Mouse (Mus musculus): ENCODE results near the gene Nf1. TPM values are rescaled to one million over a fixed set of nuclear protein-coding genes. Genes with fewer than 3 reads are reported as not detected.

Gene Nf1
- polyA plus RNA-seq, 3 experiments from 2014 or later = 2.0 to 2.7 (median 2.4) TPM

DNA sequence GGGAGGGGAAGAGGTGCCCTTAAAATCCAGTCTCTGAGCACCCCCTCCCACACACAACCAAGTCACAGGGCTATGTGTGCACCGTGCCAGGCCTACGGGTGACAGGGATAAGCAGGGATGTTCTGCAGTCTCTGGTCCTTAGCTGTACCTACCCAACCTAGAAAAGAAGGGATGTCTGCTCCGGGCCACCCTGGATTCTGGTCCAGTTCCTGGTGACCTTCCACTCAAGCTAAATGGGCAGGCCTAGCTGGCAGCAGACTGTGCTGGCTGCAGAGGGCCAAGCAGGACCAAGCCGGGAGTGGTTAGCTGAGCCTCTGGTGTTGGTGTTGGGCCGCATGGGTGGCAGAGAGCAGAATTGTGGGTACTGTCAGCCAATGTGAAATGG lies 252.1 kb downstream of the Nf1 start:
- no peak for ATAC-seq

DNA sequence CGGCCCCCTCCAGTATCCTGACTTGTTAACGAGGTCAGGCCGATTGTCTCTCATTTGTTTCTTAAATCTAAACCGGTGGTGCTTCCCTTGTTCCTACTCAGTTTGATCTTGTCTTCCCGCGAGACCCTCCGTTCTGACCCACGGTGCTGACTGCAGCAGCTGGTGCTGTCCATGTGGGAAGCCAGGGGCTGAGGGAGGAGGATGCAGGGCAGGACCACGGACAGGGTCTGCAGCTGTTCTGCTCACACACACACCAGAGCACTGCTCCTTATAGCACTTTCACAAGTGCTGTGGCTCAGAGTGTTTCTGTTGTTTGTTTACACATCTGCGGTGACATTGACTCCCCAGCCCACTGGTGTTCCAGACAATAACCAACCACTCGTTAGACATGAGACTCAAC lies 254.0 kb downstream of the Nf1 start:
- ATAC-seq = no peak

DNA sequence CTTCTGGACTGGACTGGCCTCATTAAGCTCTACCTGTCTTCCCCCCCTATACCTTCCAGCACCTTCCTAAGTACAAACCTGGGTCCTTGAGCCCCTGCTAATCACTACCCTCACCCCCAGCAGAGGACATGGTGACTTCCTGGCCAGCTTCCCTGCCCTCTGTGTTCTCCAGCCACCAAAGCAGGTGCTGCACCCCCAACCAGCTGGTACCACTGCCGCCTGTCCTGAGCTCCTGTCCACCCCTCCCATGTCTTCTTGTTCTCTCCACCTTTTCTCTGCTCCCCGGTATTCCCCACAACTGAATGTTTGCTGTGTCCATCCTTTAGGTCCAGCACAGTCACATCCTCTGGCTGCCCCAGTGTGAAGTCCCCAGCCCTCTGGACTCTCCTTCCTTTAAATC lies 271.0 kb downstream of the Nf1 start:
- ATAC-seq = no peak

DNA sequence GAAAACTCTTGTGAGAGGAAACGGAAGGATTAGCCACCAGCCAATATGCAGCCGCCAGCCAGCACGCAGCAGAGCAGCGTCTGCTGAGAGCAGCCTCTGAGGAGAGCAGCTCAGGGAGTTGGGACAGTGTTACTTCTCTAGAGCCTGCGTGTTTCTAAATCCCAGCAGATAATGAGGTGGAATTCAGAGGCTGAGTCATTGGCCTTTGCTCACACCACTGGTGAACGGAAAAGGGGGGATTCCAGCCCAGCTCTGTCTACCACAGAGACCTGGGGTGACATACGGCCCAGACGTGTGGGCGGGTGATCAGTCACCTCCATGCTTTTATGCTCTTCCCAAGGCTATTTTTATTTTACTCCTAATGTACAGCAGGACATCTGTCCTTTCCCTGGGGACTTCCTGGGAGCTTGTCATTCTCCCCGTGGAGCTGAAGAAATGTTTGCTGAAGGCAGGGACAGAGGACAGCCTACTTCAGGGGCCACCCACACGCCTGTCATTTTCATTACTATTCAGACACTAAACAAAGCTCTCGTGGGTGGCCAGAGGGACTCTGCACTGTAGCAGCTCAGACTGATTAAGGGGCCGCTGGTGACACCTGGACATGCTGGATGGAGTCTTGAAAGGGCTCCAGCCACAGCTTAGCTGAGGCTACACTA lies 271.6 kb downstream of the Nf1 start:
- ATAC-seq = peak; percentile 57

DNA sequence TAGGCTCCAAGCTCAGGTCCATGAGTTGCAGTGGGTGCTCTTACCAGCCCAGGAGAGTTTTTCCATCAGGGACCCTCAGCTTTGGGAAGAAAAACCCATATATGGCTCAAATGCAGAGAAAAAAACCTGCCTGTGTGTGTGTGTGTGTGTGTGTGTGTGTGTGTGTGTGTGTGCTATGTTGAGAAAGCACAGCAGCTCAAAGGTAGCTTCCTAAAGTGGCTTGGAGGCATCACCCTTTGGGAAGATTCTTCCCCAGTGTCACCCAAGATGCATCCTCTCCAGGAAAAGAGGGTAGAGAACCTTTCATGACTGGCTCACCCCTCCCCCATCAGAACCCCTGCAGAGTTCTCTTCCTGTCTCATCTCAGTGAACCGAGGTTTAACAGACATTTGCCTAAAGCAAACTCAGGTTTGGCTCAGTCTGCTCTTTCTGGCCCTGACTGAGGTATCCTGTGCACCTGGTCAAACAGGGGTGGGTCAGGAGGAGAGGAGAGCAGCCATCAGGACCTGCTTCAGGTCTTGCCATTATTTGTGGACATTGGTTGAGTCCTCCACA lies 272.6 kb downstream of the Nf1 start:
- no peak for ATAC-seq

DNA sequence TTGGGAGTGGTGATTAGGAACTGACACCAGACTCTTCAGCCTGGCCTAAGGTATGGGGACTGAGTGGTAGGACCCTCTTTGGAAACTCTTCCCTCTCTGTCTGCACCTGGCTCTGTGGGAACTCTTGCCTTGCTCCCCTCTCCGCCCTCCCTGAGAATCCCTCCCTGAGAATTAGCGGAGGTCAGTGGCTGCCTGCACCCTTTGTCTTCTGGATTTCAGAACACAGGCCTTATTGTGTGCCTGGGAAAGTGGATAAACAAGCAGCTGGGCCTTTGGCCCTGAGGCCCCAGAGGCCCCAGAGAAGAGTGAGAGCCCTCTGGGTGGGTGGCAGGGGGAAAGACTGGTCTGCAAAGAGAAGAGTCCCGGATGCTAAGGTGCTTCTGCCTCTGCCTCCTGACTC lies 273.6 kb downstream of the Nf1 start:
- ATAC-seq = no peak

DNA sequence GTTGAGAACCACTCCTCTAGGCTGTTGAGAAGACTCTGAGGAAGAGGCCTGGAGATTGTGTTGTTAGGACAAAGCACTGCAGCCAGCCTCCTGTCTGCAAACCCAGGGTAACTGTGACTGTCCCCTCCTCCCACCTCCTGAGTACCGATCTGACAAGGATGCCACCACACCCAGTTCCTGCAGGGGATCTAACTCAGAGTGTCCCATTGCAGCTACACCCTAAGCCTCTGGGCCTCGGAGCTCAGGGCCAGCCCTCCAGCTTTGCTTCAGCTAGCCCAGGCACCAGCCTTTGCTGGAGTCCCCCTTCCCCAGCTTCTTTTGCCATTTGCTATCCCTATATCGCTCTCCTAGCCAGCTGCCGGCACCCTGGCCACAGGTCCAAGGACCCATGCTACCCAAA lies 274.2 kb downstream of the Nf1 start:
- ATAC-seq = no peak

DNA sequence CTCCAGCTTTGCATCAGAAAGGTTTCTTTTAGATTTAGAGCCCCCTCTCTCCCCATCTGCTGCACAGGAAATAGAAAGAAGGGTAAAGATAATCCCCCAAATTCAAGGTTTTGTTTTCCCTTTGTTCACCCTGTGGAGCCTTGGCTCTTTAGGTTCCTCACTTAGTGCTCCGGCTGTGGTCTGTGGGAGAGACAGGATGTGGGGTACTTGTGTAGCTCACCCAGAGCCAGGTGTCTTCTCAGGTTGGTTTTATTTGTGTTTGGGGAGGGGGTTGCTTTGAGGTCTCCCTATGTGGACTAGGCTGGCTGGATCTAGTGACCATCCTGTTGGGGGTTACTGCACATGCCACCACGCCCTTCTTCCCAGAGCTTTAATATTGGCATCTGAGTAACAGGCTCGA lies 275.4 kb downstream of the Nf1 start:
- peak; percentile 81 for ATAC-seq

DNA sequence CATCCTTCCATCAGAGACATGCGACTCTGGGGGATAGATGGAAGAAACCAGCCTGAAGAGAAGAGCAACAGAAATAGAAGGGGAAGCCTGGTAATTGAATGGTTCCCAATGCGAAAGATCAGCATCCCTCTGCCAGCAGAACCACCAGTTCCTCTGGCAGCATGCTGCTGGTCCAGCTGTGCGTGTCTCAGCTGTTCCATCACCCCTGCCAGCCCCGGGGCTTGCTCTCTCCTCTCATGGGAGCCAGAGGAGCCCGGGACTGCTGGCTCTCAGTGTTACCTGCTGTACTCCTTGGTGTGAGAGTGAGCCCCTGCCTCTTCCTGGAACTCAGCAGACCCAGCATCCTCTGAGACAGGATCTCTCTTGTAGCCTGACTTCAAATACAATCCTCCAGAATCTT lies 276.4 kb downstream of the Nf1 start:
- no peak for ATAC-seq

DNA sequence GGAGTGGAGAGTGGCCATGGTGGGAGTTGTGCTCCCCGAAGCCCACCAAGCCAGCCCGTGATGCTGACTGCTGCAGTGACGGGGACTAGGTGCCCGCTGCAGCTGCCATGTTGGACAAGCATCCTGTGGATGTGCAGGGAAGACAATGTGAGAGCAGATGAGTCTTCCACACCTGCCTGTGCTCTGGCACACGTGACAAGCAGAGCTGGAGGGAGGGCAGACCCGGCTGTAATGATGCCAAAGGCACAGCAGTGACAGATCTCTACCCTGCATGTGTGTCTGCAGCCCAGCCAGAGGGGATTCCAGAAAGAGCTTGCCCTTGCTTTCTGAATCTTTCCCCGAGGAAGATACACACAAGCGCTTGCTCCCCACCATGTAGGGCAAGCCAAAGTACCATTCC lies 278.5 kb downstream of the Nf1 start:
- no peak for ATAC-seq

DNA sequence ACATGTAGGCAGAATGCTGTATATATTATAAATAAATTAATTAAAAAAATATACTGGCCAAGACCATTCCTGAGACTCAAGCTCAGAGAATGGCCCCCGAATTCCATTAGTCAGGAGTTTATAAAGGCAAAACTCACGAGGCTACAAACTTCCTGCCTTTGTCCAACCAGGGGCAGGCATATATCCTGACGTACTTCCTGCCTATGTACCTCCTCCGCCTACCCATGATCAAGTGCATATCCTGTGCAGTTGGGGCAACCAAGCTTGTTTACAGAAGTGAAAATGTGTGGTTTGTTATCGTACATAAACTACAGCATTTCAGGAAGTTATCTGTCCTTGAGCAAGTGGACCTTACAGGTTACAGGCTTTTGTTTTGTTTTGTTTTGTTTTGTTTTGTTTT lies 283.5 kb downstream of the Nf1 start:
- ATAC-seq = peak; percentile 99

DNA sequence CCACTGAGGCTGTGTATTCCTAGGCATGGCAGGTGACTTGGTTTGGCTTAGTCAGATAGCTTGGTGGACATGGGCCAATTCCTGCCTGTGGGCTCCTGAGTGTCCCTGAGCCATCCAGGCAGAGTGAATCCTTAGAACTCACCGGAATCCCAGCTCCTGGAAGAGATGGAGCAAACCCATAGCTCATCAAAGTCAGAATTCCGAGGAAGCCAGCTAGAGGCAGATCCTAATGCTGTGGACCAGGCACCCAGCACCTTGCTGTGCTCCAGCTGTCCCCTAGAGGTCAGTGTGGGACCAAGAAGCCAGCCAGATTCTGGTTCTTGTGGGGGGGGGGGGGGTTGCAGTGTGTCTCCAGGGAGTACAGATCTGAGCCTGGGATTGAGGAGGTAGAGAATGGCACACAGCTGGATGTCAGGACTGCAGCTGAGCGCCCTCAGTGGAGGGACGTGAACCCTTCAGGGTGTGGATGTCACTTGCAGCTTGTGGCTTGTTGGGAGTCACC lies 285.4 kb downstream of the Nf1 start:
- no peak for ATAC-seq

DNA sequence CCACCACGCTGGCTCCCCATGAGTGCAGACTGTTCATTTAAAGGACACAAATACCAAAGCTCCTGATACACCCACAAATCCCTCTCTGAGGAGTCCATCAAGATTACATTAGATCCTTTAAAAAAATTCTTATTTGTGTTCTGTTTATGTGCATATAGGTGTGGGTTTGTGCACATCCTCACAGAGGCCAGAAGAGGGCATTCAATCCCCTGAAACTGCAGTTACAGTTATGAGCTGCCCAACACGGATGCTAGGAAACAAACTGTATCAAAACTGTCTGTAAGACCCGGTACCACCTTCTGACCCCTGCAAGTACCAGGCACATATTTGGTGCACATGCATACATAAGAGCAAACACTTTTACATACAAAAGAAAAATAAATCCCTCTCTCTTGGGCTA lies 289.2 kb downstream of the Nf1 start:
- ATAC-seq = peak; percentile 61

DNA sequence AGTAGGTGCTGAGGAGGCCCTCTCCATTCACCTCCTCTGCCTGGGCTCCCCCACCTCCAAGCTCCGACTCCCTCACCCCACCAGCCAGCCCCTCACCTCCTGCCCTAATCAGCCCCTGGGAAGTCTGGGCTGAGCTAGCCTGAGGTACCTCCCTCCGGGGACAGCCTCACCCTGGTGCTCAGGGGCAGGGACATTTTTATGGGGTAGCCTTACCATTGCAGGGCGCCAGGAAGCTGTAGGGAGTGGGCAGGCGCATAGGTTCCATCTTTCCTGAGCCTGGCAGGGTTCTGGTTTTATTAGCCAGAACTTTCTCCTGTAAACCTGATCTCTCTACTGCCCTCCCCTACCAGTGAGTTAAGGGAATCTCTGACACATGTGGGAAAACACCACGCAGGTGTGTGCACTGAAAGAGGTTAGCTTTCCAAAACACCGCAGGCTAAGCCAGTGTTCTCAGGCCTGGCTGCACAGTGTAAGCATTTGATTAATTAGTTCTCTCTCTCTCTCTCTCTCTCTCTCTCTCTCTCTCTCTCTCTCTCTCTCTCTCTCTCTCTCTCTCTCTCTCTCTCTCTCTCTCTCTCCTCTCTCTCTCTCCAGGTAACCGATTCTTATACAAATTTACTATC lies 290.4 kb downstream of the Nf1 start:
- no peak for ATAC-seq

DNA sequence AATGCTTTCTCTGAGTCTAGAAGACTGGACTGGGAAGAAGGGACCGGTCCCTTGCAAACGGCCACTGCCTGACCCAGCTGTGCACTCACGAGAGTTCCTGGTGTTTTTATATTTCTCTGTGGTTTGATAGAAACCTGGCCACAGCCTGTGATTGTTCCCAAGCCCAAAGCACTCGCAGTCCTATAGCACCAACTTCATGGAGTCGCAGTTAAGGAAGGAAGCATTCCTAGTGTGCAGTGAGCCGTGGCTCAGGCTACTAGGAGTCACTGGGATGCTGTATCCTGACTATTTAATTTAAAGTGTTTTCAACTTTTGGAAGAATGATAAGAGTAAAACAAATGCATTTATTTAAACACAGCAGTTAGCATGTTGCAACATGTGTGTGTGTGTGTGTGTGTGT lies 291.0 kb downstream of the Nf1 start:
- ATAC-seq = no peak

Other genes starting within 250 kb of the Nf1 start
- gene Ksr1, start 193.3 kb upstream of the Nf1 start, polyA plus RNA-seq (2017; shearing (Covaris generic)) = 1 to 10 TPM; 3.6 to 4.6 (median 3.9) TPM
- 100 to 1,000 TPM in 1 of 3 experiments, 10 to 100 TPM in 2; 76.6 to 101 (median 89.4) TPM for gene Wsb1, start 85.0 kb upstream of the Nf1 start, polyA plus RNA-seq (2017; shearing (Covaris generic))
- not detected for gene Gm9964, start 42.8 kb upstream of the Nf1 start, polyA plus RNA-seq (2017; shearing (Covaris generic))
- under 1 TPM; 0.20 to 0.75 (median 0.31) TPM for gene Omg, start 164.4 kb downstream of the Nf1 start, polyA plus RNA-seq (2017; shearing (Covaris generic))
- gene Evi2b, start 184.1 kb downstream of the Nf1 start, polyA plus RNA-seq (2017; shearing (Covaris generic)) = 10 to 100 TPM; 81.8 to 99.4 (median 98.7) TPM
- gene Evi2, start 190.9 kb downstream of the Nf1 start, polyA plus RNA-seq (2017; shearing (Covaris generic)) = 1 to 10 TPM; 7.2 to 8.4 (median 7.2) TPM
- 10 to 100 TPM; 63.8 to 92.4 (median 76.7) TPM for gene Evi2a, start 190.9 kb downstream of the Nf1 start, polyA plus RNA-seq (2017; shearing (Covaris generic))